Comparison of ENCODE assay signal across 10 mouse cellular contexts in the genomic region with DNA sequence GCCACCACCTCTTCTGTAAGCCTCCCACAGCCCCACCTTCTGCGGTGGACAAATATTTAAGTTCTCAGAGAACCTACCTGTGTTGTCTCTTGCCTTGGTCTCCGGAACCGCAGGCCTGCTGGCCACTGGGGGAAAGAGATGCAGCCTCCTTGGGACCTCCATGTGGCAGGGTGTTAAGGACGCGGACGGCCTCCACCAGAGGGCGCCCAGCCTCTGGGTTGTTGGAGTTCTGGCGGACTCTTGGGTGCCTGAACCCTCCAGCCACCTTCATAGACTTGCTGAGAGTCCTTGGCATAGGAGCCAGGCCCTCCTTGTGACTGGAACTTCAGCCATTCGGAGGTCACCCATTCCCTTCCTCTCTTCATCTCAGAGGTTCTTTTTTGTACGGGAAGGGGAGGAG. TPM values are rescaled to one million over a fixed set of nuclear protein-coding genes. Genes with fewer than 3 reads are reported as not detected.
DNase-seq lines count a peak whose midpoint lies in the region; ATAC-seq and TF ChIP-seq lines count a peak whose summit lies in the region.
"Had no signal": no experiment of that assay in that cellular context is flagged by ENCODE, and none has a peak within 500 bp of the region (broad histone marks: within the 10 kb centered on the region; RNA-seq: fewer than 3 reads in every experiment).

No protein-coding gene starts in this region.

- H3K9me3 ChIP-seq in G1E (replicated peaks): no peaks in the 10 kb centered on the region
- H3K9me3 ChIP-seq in kidney, embryonic 14.5 days (ENCODE audit: control insufficient read depth, low read length): 0 out of 2 replicates have a peak, but pooled peaks cover 1% of the 10 kb centered on the region

- H3K4me1 ChIP-seq in G1E (ENCODE audit: insufficient read depth, low read depth, low read length): no peaks in the 10 kb centered on the region; the same call in 1 of the 2 replicates
- no peaks in the 10 kb centered on the region for H3K4me1 ChIP-seq in kidney, embryonic 14.5 days (ENCODE audit: control insufficient read depth, insufficient read depth, low read length)
- no peaks in the 10 kb centered on the region for H3K4me1 ChIP-seq in lung, adult 2 months (ENCODE audit: control insufficient read depth, insufficient read depth, low read length)

- TF ChIP-seq POLR2A in lung, adult 2 months (IDR thresholded peaks at IDR 0.05; ENCODE audit: borderline replicate concordance, extremely low read depth, low read depth, low read length): no peak

- peak; percentile 60; the same call in 1 of the 2 replicates for TF ChIP-seq CTCF in G1E (IDR thresholded peaks at IDR 0.05; ENCODE audit: low read depth, low read length)
- peak; percentile 72 for TF ChIP-seq CTCF in lung, adult 2 months (IDR thresholded peaks at IDR 0.05; ENCODE audit: insufficient read depth, low read length)

- peak; percentile 85 for DNase-seq in 3T3-L1 (ENCODE audit: low read depth, low spot score)
- DNase-seq in G1E (ENCODE audit: low spot score): peak; percentile 43
- peak; percentile 89 to 91 for DNase-seq in cerebellum, postnatal 10 days
- peak; percentile 86 for DNase-seq in gastrocnemius, postnatal 10 days
- peak; percentile 82 for DNase-seq in lung, adult 2 months
- DNase-seq in retina, postnatal 7 days (ENCODE audit: low read depth, low spot score): peak; percentile 62
- DNase-seq in urinary bladder, postnatal 25 days (ENCODE audit: low spot score): peak; percentile 79

- H3K27me3 ChIP-seq in G1E (ENCODE audit: insufficient read depth, low read length): peaks cover 34% of the 10 kb centered on the region
- no peaks in the 10 kb centered on the region for H3K27me3 ChIP-seq in kidney, embryonic 14.5 days (ENCODE audit: control insufficient read depth, insufficient read depth, low read length)
- H3K27me3 ChIP-seq: neural tube, embryonic 12.5 days had no signal

- WGBS in kidney, embryonic 14.5 days: 23% methylated on average over 10 of the region's 10 CpGs
- WGBS in lung, adult 2 months: 14% methylated on average over 10 of the region's 10 CpGs

- no peak overlapping the region for H3K9ac ChIP-seq in kidney, embryonic 14.5 days (ENCODE audit: low read depth, low read length)
- H3K9ac ChIP-seq: neural tube, embryonic 12.5 days had no signal

- H3K27ac ChIP-seq in kidney, embryonic 14.5 days (ENCODE audit: low read depth, low read length): no peak overlapping the region
- H3K27ac ChIP-seq: neural tube, embryonic 12.5 days had no signal

- ATAC-seq in G1E (ENCODE audit: extremely low read depth, insufficient number of reproducible peaks, low FRiP score, poor library complexity, severe bottlenecking): no peak
- ATAC-seq in kidney, embryonic 14.5 days (ENCODE audit: low FRiP score, low TSS enrichment): peak; percentile 72

- H3K36me3 ChIP-seq in G1E (replicated peaks): no peaks in the 10 kb centered on the region
- no peaks in the 10 kb centered on the region for H3K36me3 ChIP-seq in kidney, embryonic 14.5 days (ENCODE audit: control insufficient read depth, insufficient read depth, low read length)

- H3K4me2 ChIP-seq in kidney, embryonic 14.5 days (replicated peaks; ENCODE audit: low read depth, low read length): no peak overlapping the region
- H3K4me2 ChIP-seq: neural tube, embryonic 12.5 days had no signal

- no peak overlapping the region for H3K4me3 ChIP-seq in G1E (ENCODE audit: low read depth, low read length)
- H3K4me3 ChIP-seq in kidney, embryonic 14.5 days (ENCODE audit: low read length): no peak overlapping the region
- H3K4me3 ChIP-seq in lung, adult 2 months (replicated peaks; ENCODE audit: extremely low read depth, low read depth, low read length): no peak overlapping the region
- H3K4me3 ChIP-seq: erythroblast, embryonic 14.5 days; neural tube, embryonic 12.5 days had no signal

RNA-seq across cellular contexts. Expression of a gene that starts 15.2 kb away (rescaled TPM):
- total RNA-seq in G1E (2014; fragmentation: Nextera tagmentation) (not detected in 2 replicates), G1E (2017) (0.52 and 1.7 TPM in 2 replicates)
- polyA plus RNA-seq in G1E (2012): 0.26 and 0.59 TPM in 2 replicates
- total RNA-seq in gastrocnemius, postnatal 10 days (2021): 1 to 10 TPM in 1 of 2 experiments, under 1 TPM in 1; 0.68 to 1.4 TPM
- polyA plus RNA-seq in kidney, embryonic 14.5 days (2014; fragmentation: Nextera tagmentation; extraction: Ambion mirVana): 2.0 and 3.2 TPM in 2 replicates
- 10.0 and 10.8 TPM in 2 replicates for polyA plus RNA-seq in lung, adult 2 months (2012; rRNA removed)

RNA-seq across cellular contexts. Expression of a gene that starts 24.7 kb away (rescaled TPM):
- total RNA-seq in G1E (2014; fragmentation: Nextera tagmentation) (76.5 and 76.7 TPM in 2 replicates), G1E (2017) (2.1 and 2.3 TPM in 2 replicates)
- polyA plus RNA-seq in G1E (2012): 89.4 and 90.6 TPM in 2 replicates
- 10 to 100 TPM; 11.0 to 17.1 TPM for total RNA-seq in gastrocnemius, postnatal 10 days (2021)
- 16.6 and 16.7 TPM in 2 replicates for polyA plus RNA-seq in kidney, embryonic 14.5 days (2014; fragmentation: Nextera tagmentation; extraction: Ambion mirVana)
- polyA plus RNA-seq in lung, adult 2 months (2012; rRNA removed): 12.9 and 15.2 TPM in 2 replicates

RNA-seq across cellular contexts. Expression of a gene that starts 49.0 kb away (rescaled TPM):
- 2.3 TPM in 1 of 2 replicates, not detected in the other for total RNA-seq in G1E (2014; fragmentation: Nextera tagmentation)
- 0.93 and 1.3 TPM in 2 replicates for total RNA-seq in G1E (2017)
- 0.53 and 0.59 TPM in 2 replicates for polyA plus RNA-seq in G1E (2012)
- 10 to 100 TPM; 16.3 to 16.9 TPM for total RNA-seq in gastrocnemius, postnatal 10 days (2021)
- polyA plus RNA-seq in kidney, embryonic 14.5 days (2014; fragmentation: Nextera tagmentation; extraction: Ambion mirVana): 12.0 and 13.1 TPM in 2 replicates
- 10.4 and 12.1 TPM in 2 replicates for polyA plus RNA-seq in lung, adult 2 months (2012; rRNA removed)

RNA-seq across cellular contexts. Expression of a gene that starts 52.0 kb away (rescaled TPM):
- total RNA-seq in G1E (2014; fragmentation: Nextera tagmentation) (11.6 and 24.2 TPM in 2 replicates), G1E (2017) (22.8 and 25.4 TPM in 2 replicates)
- 50.1 and 65.2 TPM in 2 replicates for polyA plus RNA-seq in G1E (2012)
- total RNA-seq in gastrocnemius, postnatal 10 days (2021): 10 to 100 TPM; 19.6 to 20.0 TPM
- polyA plus RNA-seq in kidney, embryonic 14.5 days (2014; fragmentation: Nextera tagmentation; extraction: Ambion mirVana): 73.9 and 79.4 TPM in 2 replicates
- polyA plus RNA-seq in lung, adult 2 months (2012; rRNA removed): 19.3 and 21.5 TPM in 2 replicates
